Mouse (Mus musculus): ENCODE measurements at regions not wholly inside any gene's neighbourhood (a gene's known extent, or its start where the extent isn't known, plus 50 kb on each side); places are given as distances from the start of the nearest gene placed in this dataset.

- no peaks in the 10 kb centered on the region for H3K36me3 ChIP-seq (ENCODE audit: control insufficient read depth, insufficient read depth, low read length)
- H3K9ac ChIP-seq (ENCODE audit: low read depth, low read length) = no peak overlapping the region
- WGBS = 86% methylated on average over 2 of the region's 2 CpGs
- H3K4me1 ChIP-seq (ENCODE audit: control insufficient read depth, insufficient read depth, low read length) = no peaks in the 10 kb centered on the region
- H3K4me3 ChIP-seq (ENCODE audit: insufficient read depth, low read depth, low read length) = no peak overlapping the region
- TF ChIP-seq CTCF (IDR thresholded peaks at IDR 0.05; ENCODE audit: low read depth, low read length) (no peak), POLR2A (IDR thresholded peaks at IDR 0.05; ENCODE audit: extremely low read depth, insufficient read depth, low read length) (no peak)
- H3K27me3 ChIP-seq (ENCODE audit: control insufficient read depth, insufficient read depth, low read length) = no peaks in the 10 kb centered on the region
- no peaks in the 10 kb centered on the region for H3K79me2 ChIP-seq (ENCODE audit: control insufficient read depth, insufficient read depth, low read length)
- H3K27ac ChIP-seq (replicated peaks; ENCODE audit: insufficient read depth, low read depth, low read length) = no peak overlapping the region
- no peak for DNase-seq (ENCODE audit: extremely low read depth, low read depth, low spot score)
These were observed 198.2 kb downstream of the Kcnrg start for GRCm38 (mm10) chr14:61805433-61805832.

DNA sequence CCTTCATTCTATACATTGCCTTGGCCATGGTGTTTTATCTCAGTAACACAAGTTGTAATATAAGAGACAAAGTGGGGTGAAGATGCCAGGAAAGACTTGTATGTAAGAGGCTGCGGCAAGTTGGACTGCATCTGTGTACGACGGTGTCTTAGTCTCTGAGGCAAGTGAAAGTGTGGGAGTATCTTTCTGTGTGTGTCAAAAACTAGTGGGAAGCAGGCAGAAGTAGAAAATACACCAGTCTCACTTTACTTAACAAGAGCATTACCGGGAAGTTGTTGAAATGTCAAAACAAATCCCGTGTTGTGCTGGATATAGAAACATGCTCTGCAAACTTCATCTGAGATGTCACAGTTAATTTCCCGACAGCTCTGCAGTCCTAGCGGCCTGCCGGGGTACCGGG is 200.9 kb downstream of the Kcnrg start:
- H3K9ac ChIP-seq (ENCODE audit: low read depth, low read length) = no peak overlapping the region
- 85% methylated on average over 9 of the region's 9 CpGs for WGBS
- no peak for TF ChIP-seq CTCF (IDR thresholded peaks at IDR 0.05; ENCODE audit: low read depth, low read length)
- no peak for TF ChIP-seq POLR2A (IDR thresholded peaks at IDR 0.05; ENCODE audit: extremely low read depth, insufficient read depth, low read length)
- H3K79me2 ChIP-seq (ENCODE audit: control insufficient read depth, insufficient read depth, low read length) = no peaks in the 10 kb centered on the region
- H3K4me3 ChIP-seq (ENCODE audit: insufficient read depth, low read depth, low read length) = no peak overlapping the region
- H3K36me3 ChIP-seq (ENCODE audit: control insufficient read depth, insufficient read depth, low read length) = no peaks in the 10 kb centered on the region
- H3K4me1 ChIP-seq (ENCODE audit: control insufficient read depth, insufficient read depth, low read length) = no peaks in the 10 kb centered on the region
- H3K27me3 ChIP-seq (ENCODE audit: control insufficient read depth, insufficient read depth, low read length) = no peaks in the 10 kb centered on the region
- DNase-seq (ENCODE audit: extremely low read depth, low read depth, low spot score) = no peak
- no peak overlapping the region for H3K27ac ChIP-seq (replicated peaks; ENCODE audit: insufficient read depth, low read depth, low read length)

DNA sequence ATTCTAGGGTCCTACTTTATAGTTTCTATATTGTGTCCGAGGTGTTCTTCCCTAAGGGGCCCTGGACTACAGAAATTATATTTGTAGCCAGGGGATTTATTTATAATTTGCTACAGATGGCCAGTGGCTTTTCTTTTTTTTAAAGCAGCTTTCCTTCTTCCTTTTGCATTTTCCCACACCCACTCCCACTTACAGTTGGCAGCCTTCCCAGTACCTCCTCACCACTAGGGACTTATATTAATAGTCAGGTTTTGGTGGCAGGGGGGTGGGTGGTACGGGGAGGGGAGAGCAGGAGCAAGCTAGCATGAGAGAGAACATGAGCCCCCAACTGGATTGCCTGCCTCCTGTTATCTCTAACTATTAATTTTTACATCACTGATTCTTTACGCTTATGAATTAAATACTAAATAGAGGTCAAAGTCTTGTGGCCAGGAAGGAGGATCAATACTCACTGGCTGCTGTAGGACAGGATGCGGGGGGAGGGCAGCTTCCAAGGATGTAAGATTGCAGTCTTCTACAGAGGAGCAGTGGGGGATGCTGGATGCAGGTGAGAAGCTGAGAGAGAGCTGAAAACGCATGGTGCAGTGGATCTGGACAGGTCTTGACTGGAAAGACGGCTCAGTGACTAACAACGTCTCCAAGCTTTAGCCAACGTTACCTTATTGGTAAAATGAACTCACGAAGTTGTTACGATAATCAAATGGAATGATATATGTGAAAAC is 202.6 kb downstream of the Kcnrg start:
- Histone ChIP-seq H3K79me2 (ENCODE audit: control insufficient read depth, insufficient read depth, low read length) (no peaks in the 10 kb centered on the region), H3K27ac (replicated peaks; ENCODE audit: insufficient read depth, low read depth, low read length) (no peak overlapping the region), H3K36me3 (ENCODE audit: control insufficient read depth, insufficient read depth, low read length) (no peaks in the 10 kb centered on the region), H3K9ac (ENCODE audit: low read depth, low read length) (no peak overlapping the region), H3K27me3 (ENCODE audit: control insufficient read depth, insufficient read depth, low read length) (no peaks in the 10 kb centered on the region), H3K4me3 (ENCODE audit: insufficient read depth, low read depth, low read length) (no peak overlapping the region), H3K4me1 (ENCODE audit: control insufficient read depth, insufficient read depth, low read length) (no peaks in the 10 kb centered on the region)
- WGBS = 68% methylated on average over 10 of the region's 10 CpGs
- no peak for DNase-seq (ENCODE audit: extremely low read depth, low read depth, low spot score)
- TF ChIP-seq CTCF (IDR thresholded peaks at IDR 0.05; ENCODE audit: low read depth, low read length) = no peak
- TF ChIP-seq POLR2A (IDR thresholded peaks at IDR 0.05; ENCODE audit: extremely low read depth, insufficient read depth, low read length) = no peak

DNA sequence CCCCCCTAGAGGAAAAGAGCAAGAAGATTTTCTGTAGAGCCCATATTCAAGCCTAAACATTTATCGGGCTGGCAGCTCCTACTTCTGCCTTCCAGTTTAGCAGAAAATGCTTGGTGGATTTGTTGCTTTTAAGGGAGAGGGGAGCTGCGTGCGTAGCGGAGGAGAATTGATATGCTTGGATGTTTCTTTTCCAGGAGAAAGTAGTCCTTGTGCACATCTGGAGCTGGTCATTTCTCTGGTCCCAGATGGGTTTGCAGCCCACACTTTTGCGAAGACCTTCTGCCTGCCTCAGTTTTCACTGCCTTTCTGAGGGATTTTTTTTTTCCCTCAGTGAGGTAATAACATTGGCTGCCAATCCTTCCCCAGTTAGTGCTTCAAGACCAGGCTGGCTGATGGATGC is 203.6 kb downstream of the Kcnrg start:
- Histone ChIP-seq H3K9ac (ENCODE audit: low read depth, low read length) (no peak overlapping the region), H3K36me3 (ENCODE audit: control insufficient read depth, insufficient read depth, low read length) (no peaks in the 10 kb centered on the region), H3K4me1 (ENCODE audit: control insufficient read depth, insufficient read depth, low read length) (no peaks in the 10 kb centered on the region), H3K79me2 (ENCODE audit: control insufficient read depth, insufficient read depth, low read length) (no peaks in the 10 kb centered on the region), H3K27ac (replicated peaks; ENCODE audit: insufficient read depth, low read depth, low read length) (no peak overlapping the region), H3K4me3 (ENCODE audit: insufficient read depth, low read depth, low read length) (no peak overlapping the region), H3K27me3 (ENCODE audit: control insufficient read depth, insufficient read depth, low read length) (no peaks in the 10 kb centered on the region)
- no peak for DNase-seq (ENCODE audit: extremely low read depth, low read depth, low spot score)
- 82% methylated on average over 5 of the region's 5 CpGs for WGBS
- TF ChIP-seq CTCF (IDR thresholded peaks at IDR 0.05; ENCODE audit: low read depth, low read length) (no peak), POLR2A (IDR thresholded peaks at IDR 0.05; ENCODE audit: extremely low read depth, insufficient read depth, low read length) (no peak)

DNA sequence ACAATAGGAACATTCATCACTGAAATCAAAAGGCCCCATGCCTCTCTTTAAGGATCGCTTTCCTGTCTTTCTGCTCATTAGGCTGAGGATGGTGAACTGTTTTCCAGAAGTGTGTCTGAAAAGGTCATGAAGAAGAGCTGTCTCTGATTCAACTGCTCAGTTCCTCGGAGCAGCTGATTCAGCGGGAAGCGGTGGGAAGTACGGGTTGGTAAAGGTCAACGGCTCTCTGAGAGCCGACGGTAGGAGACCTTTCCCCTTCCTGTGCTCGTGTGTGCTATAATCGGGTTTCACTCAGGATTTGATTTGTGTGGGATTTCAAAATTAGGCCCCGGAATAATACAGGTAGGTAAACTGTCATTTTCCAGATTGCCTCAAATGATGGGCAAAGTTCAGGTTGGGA is 210.5 kb downstream of the Kcnrg start:
- no peaks in the 10 kb centered on the region for H3K27me3 ChIP-seq (ENCODE audit: control insufficient read depth, insufficient read depth, low read length)
- no peaks in the 10 kb centered on the region for H3K4me1 ChIP-seq (ENCODE audit: control insufficient read depth, insufficient read depth, low read length)
- H3K36me3 ChIP-seq (ENCODE audit: control insufficient read depth, insufficient read depth, low read length) = no peaks in the 10 kb centered on the region
- DNase-seq (ENCODE audit: extremely low read depth, low read depth, low spot score) = peak; percentile 14
- no peak overlapping the region for H3K4me3 ChIP-seq (ENCODE audit: insufficient read depth, low read depth, low read length)
- 63% methylated on average over 11 of the region's 11 CpGs for WGBS
- no peak overlapping the region for H3K27ac ChIP-seq (replicated peaks; ENCODE audit: insufficient read depth, low read depth, low read length)
- no peaks in the 10 kb centered on the region for H3K79me2 ChIP-seq (ENCODE audit: control insufficient read depth, insufficient read depth, low read length)
- H3K9ac ChIP-seq (ENCODE audit: low read depth, low read length) = no peak overlapping the region
- TF ChIP-seq CTCF (IDR thresholded peaks at IDR 0.05; ENCODE audit: low read depth, low read length) (no peak), POLR2A (IDR thresholded peaks at IDR 0.05; ENCODE audit: extremely low read depth, insufficient read depth, low read length) (no peak)

DNA sequence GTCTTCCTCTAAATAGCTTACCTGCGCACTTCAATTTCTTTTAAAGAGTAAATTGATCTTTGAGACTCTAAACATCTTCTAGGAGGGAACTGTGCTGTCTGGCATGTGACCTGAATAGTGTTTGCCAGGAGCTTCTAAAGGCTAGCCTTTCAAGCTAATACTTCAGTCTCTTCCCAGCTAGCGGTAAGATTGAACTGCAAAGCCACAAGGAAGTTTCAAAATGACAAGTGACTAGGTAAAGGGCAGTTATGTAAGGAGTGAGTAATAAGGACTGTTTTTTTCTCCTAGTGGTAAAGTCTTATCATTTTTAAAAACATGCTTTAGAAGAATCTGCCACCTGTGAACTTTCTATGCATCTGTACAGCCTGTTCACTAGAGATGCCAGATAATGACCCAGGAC is 211.1 kb downstream of the Kcnrg start:
- H3K79me2 ChIP-seq (ENCODE audit: control insufficient read depth, insufficient read depth, low read length) = no peaks in the 10 kb centered on the region
- H3K27ac ChIP-seq (replicated peaks; ENCODE audit: insufficient read depth, low read depth, low read length) = no peak overlapping the region
- no peak for DNase-seq (ENCODE audit: extremely low read depth, low read depth, low spot score)
- H3K4me1 ChIP-seq (ENCODE audit: control insufficient read depth, insufficient read depth, low read length) = no peaks in the 10 kb centered on the region
- no peak overlapping the region for H3K4me3 ChIP-seq (ENCODE audit: insufficient read depth, low read depth, low read length)
- no peaks in the 10 kb centered on the region for H3K36me3 ChIP-seq (ENCODE audit: control insufficient read depth, insufficient read depth, low read length)
- 87% methylated on average over 2 of the region's 2 CpGs for whole genome bisulfite sequencing
- H3K27me3 ChIP-seq (ENCODE audit: control insufficient read depth, insufficient read depth, low read length) = no peaks in the 10 kb centered on the region
- no peak overlapping the region for H3K9ac ChIP-seq (ENCODE audit: low read depth, low read length)
- TF ChIP-seq POLR2A (IDR thresholded peaks at IDR 0.05; ENCODE audit: extremely low read depth, insufficient read depth, low read length) = no peak
- TF ChIP-seq CTCF (IDR thresholded peaks at IDR 0.05; ENCODE audit: low read depth, low read length) = no peak

Measured in liver, adult 2 months (tissue).